Mouse (Mus musculus) heart, postnatal 0 days (tissue): ENCODE results near the gene Polr2j. TPM values are rescaled to one million over a fixed set of nuclear protein-coding genes. Genes with fewer than 3 reads are reported as not detected.

Experiments
- ATAC-seq: fragments of 200-750 bp; cut with Nextera tagmentation; 2 replicates; pipeline ENCODE4 v1.8.0; 2017; ENCODE audit warnings: low read depth, moderate number of reproducible peaks, moderate library complexity; ENCODE audit not compliant: insufficient read depth
- DNase-seq: peaks from one replicate; pipeline ENCODE4 v3.0.0-alpha.2; 2016; ENCODE audit warnings: low spot score
- H3K27ac ChIP-seq: fragments of 300-500 bp; sonication (generic); 2 replicates; pipeline ENCODE4 v1.5.1; 2014; ENCODE audit warnings: low read depth, mild to moderate bottlenecking
- H3K27me3 ChIP-seq: fragments of 300-500 bp; sonication (generic); 2 replicates; pipeline ENCODE4 v1.6.1; 2014; ENCODE audit warnings: low read length, mixed read lengths; ENCODE audit not compliant: control insufficient read depth, insufficient read depth
- H3K36me3 ChIP-seq: fragments of 300-500 bp; sonication (generic); replicated peaks from 2 replicates; pipeline ENCODE4 v1.6.1; 2014; ENCODE audit warnings: low read length, mixed read lengths; ENCODE audit not compliant: control insufficient read depth, insufficient read depth
- H3K4me1 ChIP-seq: fragments of 300-500 bp; sonication (generic); 2 replicates; pipeline ENCODE4 v1.6.1; 2014; ENCODE audit warnings: antibody characterized with exemption; ENCODE audit not compliant: control insufficient read depth, insufficient read depth
- H3K4me2 ChIP-seq: fragments of 300-500 bp; sonication (generic); 2 replicates; pipeline ENCODE4 v1.6.1; 2014; ENCODE audit warnings: low read depth, mild to moderate bottlenecking, low read length, moderate library complexity
- H3K4me3 ChIP-seq: fragments of 300-500 bp; sonication (generic); 2 replicates; pipeline ENCODE4 v1.5.1; 2014; ENCODE audit warnings: low read depth, low read length
- H3K9ac ChIP-seq: fragments of 300-500 bp; sonication (generic); replicated peaks from 2 replicates; pipeline ENCODE4 v1.6.1; 2014; ENCODE audit warnings: low read depth, low read length, mixed read lengths
- H3K9me3 ChIP-seq: fragments of 300-500 bp; sonication (generic); replicated peaks from 2 replicates; pipeline ENCODE4 v1.6.1; 2016; ENCODE audit warnings: low read length; ENCODE audit not compliant: control insufficient read depth
- CTCF ChIP-seq: IDR thresholded peaks from 2 replicates; pipeline ENCODE4 v1.5.1; 2016; ENCODE audit warnings: antibody characterized with exemption, control low read depth, low read depth
- EP300 ChIP-seq: IDR thresholded peaks from 2 replicates; pipeline ENCODE4 v1.6.1; 2016; ENCODE audit warnings: antibody characterized with exemption, low read depth
- WGBS: fragments of 180-500 bp; shearing (Covaris S2); extraction: QIAGEN DNeasy Blood & Tissue Kit; methylation state at CpG from one replicate; pipeline ENCODE4 v1.1.7; 2014; 5-methylcytosine and 5-hydroxymethylcytosine counted together
- polyA plus RNA-seq: library from polyadenylated mRNA; unstranded; fragments of >200 nt; fragmentation: Nextera tagmentation; extraction: Ambion mirVana; gene quantifications from 2 replicates; pipeline ENCODE4 v1.2.1, GENCODE M21; 2015
- total RNA-seq: library from RNA; depleted of rRNA; stranded (reverse); fragments of >200 nt; gene quantifications from 2 replicates; pipeline ENCODE4 v1.2.3, GENCODE M21; 2014; ENCODE audit warnings: low replicate concordance

Gene Polr2j
- total and polyA plus RNA-seq, 2 experiments from 2014 or later, result 59.8 to 145 TPM

GRCm38 (mm10) chr5:136136292-136136990 lies 20.0 kb downstream of the Polr2j start:
- Histone ChIP-seq H3K4me3 (peak overlapping the region; percentile 77), H3K4me2 (peak overlapping the region; percentile 82), H3K9ac (peak overlapping the region; percentile 68), H3K27ac (peak overlapping the region; percentile 51), H3K4me1 (no peaks in the 10 kb centered on the region; the same call in 1 of the 2 replicates), H3K27me3 (no peaks in the 10 kb centered on the region), H3K9me3 (no peaks in the 10 kb centered on the region), H3K36me3 (peaks cover 31% of the 10 kb centered on the region)
- WGBS, result 3% methylated on average over 20 of the region's 20 CpGs
- no peak for TF ChIP-seq CTCF
- no peak for TF ChIP-seq EP300
- no peak for DNase-seq
- ATAC-seq, result peak; percentile 15

- H3K36me3 ChIP-seq, result peaks cover 40% of the 10 kb centered on the region
- ATAC-seq, result no peak
- no peak overlapping the region for H3K27ac ChIP-seq
- H3K9me3 ChIP-seq, result no peaks in the 10 kb centered on the region
- no peak overlapping the region for H3K4me3 ChIP-seq
- TF ChIP-seq EP300, result no peak
- TF ChIP-seq CTCF, result peak; percentile 51
- H3K4me2 ChIP-seq, result no peak overlapping the region
- DNase-seq, result no peak
- no peaks in the 10 kb centered on the region for H3K27me3 ChIP-seq
- 73% methylated on average over 13 of the region's 13 CpGs for WGBS
- no peak overlapping the region for H3K9ac ChIP-seq
- H3K4me1 ChIP-seq, result no peaks in the 10 kb centered on the region; the same call in 1 of the 2 replicates
Measured at GRCm38 (mm10) chr5:136137658-136138274, 21.3 kb downstream of the Polr2j start.

GRCm38 (mm10) chr5:136139393-136139792 lies 23.0 kb downstream of the Polr2j start:
- WGBS, result 88% methylated on average over 13 of the region's 13 CpGs
- DNase-seq (no peak), ATAC-seq (no peak)
- no peaks in the 10 kb centered on the region; the same call in 1 of the 2 replicates for H3K4me1 ChIP-seq
- no peak overlapping the region for H3K27ac ChIP-seq
- no peaks in the 10 kb centered on the region for H3K9me3 ChIP-seq
- H3K4me3 ChIP-seq, result no peak overlapping the region
- H3K4me2 ChIP-seq, result no peak overlapping the region
- TF ChIP-seq CTCF (no peak), EP300 (no peak)
- H3K9ac ChIP-seq, result no peak overlapping the region
- peaks cover 40% of the 10 kb centered on the region for H3K36me3 ChIP-seq
- no peaks in the 10 kb centered on the region for H3K27me3 ChIP-seq

- Histone ChIP-seq H3K27ac (no peak overlapping the region), H3K4me1 (no peaks in the 10 kb centered on the region; the same call in 1 of the 2 replicates), H3K9ac (no peak overlapping the region), H3K9me3 (no peaks in the 10 kb centered on the region), H3K27me3 (no peaks in the 10 kb centered on the region), H3K36me3 (peaks cover 40% of the 10 kb centered on the region), H3K4me2 (no peak overlapping the region), H3K4me3 (no peak overlapping the region)
- DNase-seq (no peak), ATAC-seq (no peak)
- 86% methylated on average over 10 of the region's 10 CpGs for WGBS
- TF ChIP-seq EP300 (no peak), CTCF (no peak)
Measured at GRCm38 (mm10) chr5:136140057-136140482, 23.6 kb downstream of the Polr2j start.

GRCm38 (mm10) chr5:136142746-136143145 lies 26.3 kb downstream of the Polr2j start:
- DNase-seq, result no peak
- Histone ChIP-seq H3K4me3 (no peak overlapping the region), H3K27me3 (no peaks in the 10 kb centered on the region), H3K9me3 (no peaks in the 10 kb centered on the region), H3K36me3 (peaks cover 40% of the 10 kb centered on the region), H3K27ac (no peak overlapping the region), H3K4me2 (no peak overlapping the region), H3K4me1 (no peaks in the 10 kb centered on the region), H3K9ac (no peak overlapping the region)
- ATAC-seq, result no peak
- 89% methylated on average over 5 of the region's 5 CpGs for WGBS
- TF ChIP-seq CTCF, result no peak
